Mouse (Mus musculus) monocyte, adult 2 months (primary cell): Measurements from ENCODE around the gene Ppme1.

ENCODE experiments used
- DNase-seq, 2 experiments: peaks; one replicate each; pipeline ENCODE4 v3.0.0; 2022; ENCODE audit warnings: low spot score in 2 of 2, low read depth in 1 of 2

Gene Ppme1

GRCm38 (mm10) chr7:100328636-100329035 lies 43.5 kb downstream of the Ppme1 start:
- DNase-seq = no peak

GRCm38 (mm10) chr7:100327514-100327913 lies 44.6 kb downstream of the Ppme1 start:
- no peak for DNase-seq

- no peak for DNase-seq
Observed at GRCm38 (mm10) chr7:100325482-100325881, 46.6 kb downstream of the Ppme1 start.

GRCm38 (mm10) chr7:100323721-100324120 lies 48.4 kb downstream of the Ppme1 start:
- no peak for DNase-seq

- no peak for DNase-seq
Observed at GRCm38 (mm10) chr7:100317534-100317933, 54.6 kb downstream of the Ppme1 start.

- DNase-seq = no peak
Observed at GRCm38 (mm10) chr7:100316924-100317323, 55.2 kb downstream of the Ppme1 start.

GRCm38 (mm10) chr7:100312716-100313115 lies 59.4 kb downstream of the Ppme1 start:
- DNase-seq = no peak

- DNase-seq = no peak
Observed at GRCm38 (mm10) chr7:100310290-100310689, 61.8 kb downstream of the Ppme1 start.

- no peak for DNase-seq
Observed at GRCm38 (mm10) chr7:100309679-100310078, 62.4 kb downstream of the Ppme1 start.

GRCm38 (mm10) chr7:100309216-100309615 lies 62.9 kb downstream of the Ppme1 start:
- DNase-seq = no peak

GRCm38 (mm10) chr7:100307872-100308653 lies 64.0 kb downstream of the Ppme1 start:
- DNase-seq = no peak

GRCm38 (mm10) chr7:100305894-100306293 lies 66.2 kb downstream of the Ppme1 start:
- no peak for DNase-seq

GRCm38 (mm10) chr7:100302316-100302715 lies 69.8 kb downstream of the Ppme1 start:
- DNase-seq = no peak

GRCm38 (mm10) chr7:100301390-100301789 lies 70.7 kb downstream of the Ppme1 start:
- no peak for DNase-seq

GRCm38 (mm10) chr7:100298861-100299510 lies 73.1 kb downstream of the Ppme1 start:
- DNase-seq = no peak

- no peak for DNase-seq
Observed at GRCm38 (mm10) chr7:100296699-100297098, 75.4 kb downstream of the Ppme1 start.

- DNase-seq = no peak
Observed at GRCm38 (mm10) chr7:100295745-100296144, 76.4 kb downstream of the Ppme1 start.

GRCm38 (mm10) chr7:100293546-100293945 lies 78.6 kb downstream of the Ppme1 start:
- no peak for DNase-seq

GRCm38 (mm10) chr7:100288622-100289021 lies 83.5 kb downstream of the Ppme1 start:
- DNase-seq = no peak

GRCm38 (mm10) chr7:100287748-100288578 lies 84.1 kb downstream of the Ppme1 start:
- DNase-seq = no peak

- no peak for DNase-seq
Observed at GRCm38 (mm10) chr7:100285383-100285782, 86.7 kb downstream of the Ppme1 start, which contains the start of gene P4ha3. Gene P4ha3, plus strand, starts transcription at chr7:100285520.

GRCm38 (mm10) chr7:100283298-100283697 lies 88.8 kb downstream of the Ppme1 start:
- DNase-seq = no peak
